Mouse (Mus musculus): ENCODE data around the gene Cyth2.

GRCm38 (mm10) chr7:45760151-45760550, 54.2 kb downstream of the Cyth2 start:
- TF ChIP-seq POLR2A (IDR thresholded peaks at IDR 0.05; ENCODE audit: low read depth, low read length) (no peak), CTCF (IDR thresholded peaks at IDR 0.05; ENCODE audit: extremely low read depth, insufficient read depth, insufficient read length, insufficient replicate concordance) (no peak)
